Mouse (Mus musculus) E14TG2a.4 (cell line): ENCODE results near the gene 9230104L09Rik.

Source experiments
- H3K27me3 ChIP-seq: 2 replicates; pipeline ENCODE4 v1.6.1; 2014; ENCODE audit warnings: low read length, control low read depth; ENCODE audit not compliant: insufficient read depth
- H3K36me3 ChIP-seq: 2 replicates; pipeline ENCODE4 v1.6.1; 2014; ENCODE audit warnings: low read length, control low read depth; ENCODE audit not compliant: insufficient read depth
- H3K4me1 ChIP-seq: replicated peaks from 2 replicates; pipeline ENCODE4 v1.6.1; 2014; ENCODE audit warnings: low read depth, low read length, control low read depth
- H3K4me3 ChIP-seq: replicated peaks from 2 replicates; pipeline ENCODE4 v1.5.1; 2014; ENCODE audit warnings: mild to moderate bottlenecking, low read length
- H3K9me3 ChIP-seq: 2 replicates; pipeline ENCODE4 v1.6.1; 2014; ENCODE audit warnings: low read length, control low read depth
- CTCF ChIP-seq: conservative IDR thresholded peaks from 2 replicates; pipeline ENCODE4 v1.5.1; 2014; ENCODE audit warnings: low read length
- NANOG ChIP-seq: IDR thresholded peaks from 2 replicates; pipeline ENCODE4 v1.6.1; 2014; ENCODE audit warnings: borderline replicate concordance, low read length, mixed read lengths
- POU5F1 ChIP-seq: IDR thresholded peaks from 2 replicates; pipeline ENCODE4 v1.6.1; 2014; ENCODE audit warnings: low read length, borderline replicate concordance

The 9230104L09Rik gene

GRCm38 (mm10) chr2:148838075-148838777 lies 26.6 kb downstream of the 9230104L09Rik start:
- no peak for TF ChIP-seq CTCF
- TF ChIP-seq NANOG, result no peak
- no peak for TF ChIP-seq POU5F1
- Histone ChIP-seq H3K36me3 (no peaks in the 10 kb centered on the region), H3K27me3 (no peaks in the 10 kb centered on the region), H3K4me3 (no peak overlapping the region), H3K4me1 (no peaks in the 10 kb centered on the region), H3K9me3 (no peaks in the 10 kb centered on the region)

GRCm38 (mm10) chr2:148834912-148835311 lies 29.9 kb downstream of the 9230104L09Rik start, which contains the start of gene Cst9:
TSS of gene Cst9 (plus strand) at chr2:148835147.
- TF ChIP-seq CTCF (no peak), POU5F1 (no peak), NANOG (no peak)
- H3K27me3 ChIP-seq, result no peaks in the 10 kb centered on the region
- no peak within 1 kb of the TSS for H3K4me3 ChIP-seq
- no peaks in the 10 kb centered on the region for H3K36me3 ChIP-seq
- no peaks in the 10 kb centered on the region for H3K9me3 ChIP-seq
- H3K4me1 ChIP-seq, result no peaks in the 10 kb centered on the region

DNA sequence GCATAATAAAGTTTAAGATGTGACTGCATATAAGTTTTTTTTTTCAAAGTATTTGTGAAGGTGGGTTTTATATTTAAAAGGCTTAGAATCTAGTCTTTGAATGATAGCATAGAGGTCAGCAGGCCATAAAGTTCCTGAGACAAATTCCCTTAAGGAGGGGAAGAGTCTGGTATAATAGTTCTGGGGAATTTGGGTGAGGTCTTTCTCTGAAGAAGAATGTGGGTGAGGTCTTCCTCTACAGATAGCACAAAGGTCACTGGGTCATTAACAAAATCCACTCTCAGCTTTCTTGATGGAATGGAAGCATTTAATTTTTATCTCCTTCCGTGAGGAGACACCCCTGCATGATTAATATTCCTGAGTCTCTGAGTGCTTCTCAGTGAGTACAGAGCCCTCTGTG lies 38.9 kb downstream of the 9230104L09Rik start:
- Histone ChIP-seq H3K9me3 (no peaks in the 10 kb centered on the region), H3K27me3 (no peaks in the 10 kb centered on the region), H3K4me1 (peaks cover 11% of the 10 kb centered on the region), H3K4me3 (no peak overlapping the region), H3K36me3 (no peaks in the 10 kb centered on the region)
- no peak for TF ChIP-seq CTCF
- no peak for TF ChIP-seq NANOG
- TF ChIP-seq POU5F1, result no peak

DNA sequence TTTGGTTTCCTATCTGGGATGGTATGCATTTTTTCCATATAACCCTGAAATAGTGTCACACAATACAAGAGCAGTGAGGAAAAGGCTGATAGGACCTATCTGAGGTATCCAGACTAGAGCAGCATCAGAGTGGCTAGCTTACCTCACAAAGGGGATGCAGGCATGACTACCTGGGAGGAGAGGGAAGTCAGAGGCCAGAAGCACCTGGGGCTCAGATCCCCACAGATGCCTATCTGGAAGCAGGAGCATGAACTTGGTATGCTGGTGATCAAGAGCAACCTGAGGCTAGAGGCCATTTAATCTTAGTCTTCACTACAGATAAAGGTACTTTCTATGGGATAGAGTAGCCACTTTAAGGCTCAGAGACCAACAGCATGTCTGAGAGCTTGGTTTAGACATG lies 44.9 kb downstream of the 9230104L09Rik start, which contains the start of gene Cst13:
Gene Cst13 (plus strand): TSS at position 173 of the 400 bp plus-strand sequence.
- Histone ChIP-seq H3K36me3 (no peaks in the 10 kb centered on the region), H3K27me3 (no peaks in the 10 kb centered on the region), H3K4me1 (no peaks in the 10 kb centered on the region), H3K4me3 (no peak within 1 kb of the TSS), H3K9me3 (peaks cover 2% of the 10 kb centered on the region; the same call in 1 of the 2 replicates)
- TF ChIP-seq POU5F1 (no peak), NANOG (no peak), CTCF (no peak)

- Histone ChIP-seq H3K4me3 (no peak overlapping the region), H3K9me3 (no peaks in the 10 kb centered on the region), H3K4me1 (no peaks in the 10 kb centered on the region), H3K36me3 (no peaks in the 10 kb centered on the region), H3K27me3 (no peaks in the 10 kb centered on the region)
- TF ChIP-seq CTCF (no peak), NANOG (no peak), POU5F1 (no peak)
Observed at GRCm38 (mm10) chr2:148806696-148807095, 58.1 kb downstream of the 9230104L09Rik start.

DNA sequence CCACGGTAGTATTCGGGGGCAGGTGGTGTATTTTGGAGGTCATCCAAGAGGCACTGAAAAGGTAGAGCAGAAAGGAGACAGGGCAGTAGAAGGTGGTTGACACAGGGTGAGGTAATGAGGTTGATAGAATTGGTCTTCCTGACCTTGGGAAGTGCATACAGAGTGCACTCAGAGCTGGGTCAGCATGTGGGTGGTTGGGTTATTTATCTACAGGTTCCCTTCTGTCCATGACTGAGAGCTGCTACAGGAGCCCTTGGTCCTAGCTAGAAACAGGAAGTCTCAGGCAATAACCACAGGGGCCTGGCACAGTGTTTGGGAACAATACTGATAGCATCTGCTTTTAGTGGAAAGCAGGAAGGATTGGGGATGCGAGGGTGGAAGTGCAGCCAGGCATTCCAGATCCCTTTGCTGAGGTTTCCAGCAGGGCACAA lies 63.3 kb downstream of the 9230104L09Rik start:
- Histone ChIP-seq H3K9me3 (no peaks in the 10 kb centered on the region), H3K36me3 (no peaks in the 10 kb centered on the region), H3K27me3 (no peaks in the 10 kb centered on the region), H3K4me3 (no peak overlapping the region), H3K4me1 (no peaks in the 10 kb centered on the region)
- TF ChIP-seq NANOG, result no peak
- TF ChIP-seq POU5F1, result no peak
- no peak for TF ChIP-seq CTCF

- no peaks in the 10 kb centered on the region for H3K9me3 ChIP-seq
Observed at GRCm38 (mm10) chr2:148798485-148798884, 66.4 kb downstream of the 9230104L09Rik start, which contains the start of gene Cst8. TSS of gene Cst8 (plus strand) at chr2:148798785.

More at GRCm38 (mm10) chr2:148798485-148798884, 66.4 kb downstream of the 9230104L09Rik start, which contains the start of gene Cst8:
- Histone ChIP-seq H3K4me3 (no peak within 1 kb of the TSS), H3K36me3 (no peaks in the 10 kb centered on the region), H3K27me3 (no peaks in the 10 kb centered on the region), H3K4me1 (no peaks in the 10 kb centered on the region)
- TF ChIP-seq NANOG, result no peak
- no peak for TF ChIP-seq CTCF
- TF ChIP-seq POU5F1, result no peak
